Mouse (Mus musculus) intestine, postnatal 0 days (tissue): Measurements from ENCODE around the gene Gkn3. TPM values are rescaled to one million over a fixed set of nuclear protein-coding genes. Genes with fewer than 3 reads are reported as not detected.

Source experiments
- ATAC-seq: fragments of 200-750 bp; cut with Nextera tagmentation; 2 replicates; pipeline ENCODE4 v1.8.0; 2017; ENCODE audit warnings: mild to moderate bottlenecking, moderate TSS enrichment, moderate library complexity
- H3K27ac ChIP-seq: fragments of 300-500 bp; sonication (generic); 2 replicates; pipeline ENCODE4 v1.5.1; 2014; ENCODE audit warnings: mild to moderate bottlenecking, low read depth, low read length, moderate library complexity
- H3K27me3 ChIP-seq: fragments of 300-500 bp; sonication (generic); replicated peaks from 2 replicates; pipeline ENCODE4 v1.6.1; 2014; ENCODE audit warnings: low read length, mixed read lengths; ENCODE audit not compliant: control insufficient read depth, insufficient read depth
- H3K36me3 ChIP-seq: fragments of 300-500 bp; sonication (generic); 2 replicates; pipeline ENCODE4 v1.6.1; 2014; ENCODE audit warnings: mild to moderate bottlenecking, moderate library complexity; ENCODE audit not compliant: control insufficient read depth, insufficient read depth
- H3K4me1 ChIP-seq: fragments of 300-500 bp; sonication (generic); replicated peaks from 2 replicates; pipeline ENCODE4 v1.6.1; 2014; ENCODE audit warnings: antibody characterized with exemption, low read length, mixed read lengths; ENCODE audit not compliant: control insufficient read depth, insufficient read depth
- H3K4me2 ChIP-seq: fragments of 300-500 bp; sonication (generic); replicated peaks from 2 replicates; pipeline ENCODE4 v1.6.1; 2014; ENCODE audit warnings: low read depth, mild to moderate bottlenecking, moderate library complexity
- H3K4me3 ChIP-seq: fragments of 300-500 bp; sonication (generic); 2 replicates; pipeline ENCODE4 v1.5.1; 2014; ENCODE audit warnings: low read depth, low read length
- H3K9ac ChIP-seq: fragments of 300-500 bp; sonication (generic); 2 replicates; pipeline ENCODE4 v1.6.1; 2014; ENCODE audit warnings: mild to moderate bottlenecking, low read depth, low read length
- H3K9me3 ChIP-seq: fragments of 300-500 bp; sonication (generic); 2 replicates; pipeline ENCODE4 v1.6.1; 2016; ENCODE audit warnings: mixed run types; ENCODE audit not compliant: control insufficient read depth
- CTCF ChIP-seq: sonication (generic); IDR thresholded peaks from 2 replicates; pipeline ENCODE4 v1.5.1; 2016; ENCODE audit warnings: low read depth, mild to moderate bottlenecking, control low read depth, antibody characterized with exemption, moderate library complexity
- WGBS: fragments of 180-500 bp; shearing (Covaris S2); extraction: QIAGEN DNeasy Blood & Tissue Kit; methylation state at CpG from one replicate; pipeline ENCODE4 v1.1.7; 2014; 5-methylcytosine and 5-hydroxymethylcytosine counted together
- polyA plus RNA-seq: library from polyadenylated mRNA; unstranded; fragments of >200 nt; fragmentation: Nextera tagmentation; extraction: Ambion mirVana; gene quantifications from 2 replicates; pipeline ENCODE4 v1.2.1, GENCODE M21; 2015

Gkn3 gene
- polyA plus RNA-seq, 1 experiment from 2014 or later: 36.9 TPM

- no peaks in the 10 kb centered on the region for H3K9me3 ChIP-seq
- no peak overlapping the region for H3K9ac ChIP-seq
- WGBS: 83% methylated on average over 9 of the region's 9 CpGs
- no peak overlapping the region for H3K27ac ChIP-seq
- ATAC-seq: no peak
- H3K4me2 ChIP-seq: no peak overlapping the region
- no peaks in the 10 kb centered on the region; the same call in 1 of the 2 replicates for H3K4me1 ChIP-seq
- no peaks in the 10 kb centered on the region for H3K36me3 ChIP-seq
- H3K27me3 ChIP-seq: no peaks in the 10 kb centered on the region
- TF ChIP-seq CTCF: no peak
- no peak overlapping the region for H3K4me3 ChIP-seq
Observed at GRCm38 (mm10) chr6:87394783-87395182, 6.0 kb upstream of the Gkn3 start.

- peak; percentile 96 for ATAC-seq
- no peaks in the 10 kb centered on the region for H3K9me3 ChIP-seq
- no peak for TF ChIP-seq CTCF
Observed at GRCm38 (mm10) chr6:87393466-87394205, 4.9 kb upstream of the Gkn3 start.

GRCm38 (mm10) chr6:87389455-87389989, 787 bp upstream of the Gkn3 start:
- no peak overlapping the region for H3K27ac ChIP-seq
- no peaks in the 10 kb centered on the region for H3K36me3 ChIP-seq
- no peak overlapping the region for H3K9ac ChIP-seq
- TF ChIP-seq CTCF: no peak
- ATAC-seq: no peak
- H3K9me3 ChIP-seq: no peaks in the 10 kb centered on the region
- no peaks in the 10 kb centered on the region for H3K27me3 ChIP-seq
- WGBS: 17% methylated on average over 5 of the region's 5 CpGs
- no peaks in the 10 kb centered on the region; the same call in 1 of the 2 replicates for H3K4me1 ChIP-seq
- H3K4me2 ChIP-seq: no peak overlapping the region
- H3K4me3 ChIP-seq: no peak overlapping the region

More at GRCm38 (mm10) chr6:87393466-87394205, 4.9 kb upstream of the Gkn3 start:
- no peak overlapping the region for H3K4me3 ChIP-seq
- no peaks in the 10 kb centered on the region for H3K36me3 ChIP-seq
- H3K27ac ChIP-seq: no peak overlapping the region
- no peak overlapping the region for H3K9ac ChIP-seq
- no peaks in the 10 kb centered on the region for H3K27me3 ChIP-seq
- H3K4me1 ChIP-seq: no peaks in the 10 kb centered on the region; the same call in 1 of the 2 replicates
- WGBS: 36% methylated on average over 8 of the region's 8 CpGs
- 0 out of 2 replicates have a peak overlapping the region, but pooled peaks have one; percentile 27 for H3K4me2 ChIP-seq

GRCm38 (mm10) chr6:87386681-87387080, 2.1 kb downstream of the Gkn3 start:
- H3K9me3 ChIP-seq: no peaks in the 10 kb centered on the region
- H3K9ac ChIP-seq: no peak overlapping the region
- H3K4me2 ChIP-seq: no peak overlapping the region
- ATAC-seq: no peak
- TF ChIP-seq CTCF: no peak
- 82% methylated on average over 10 of the region's 10 CpGs for WGBS
- no peaks in the 10 kb centered on the region; the same call in 1 of the 2 replicates for H3K4me1 ChIP-seq
- no peak overlapping the region for H3K27ac ChIP-seq
- no peaks in the 10 kb centered on the region for H3K36me3 ChIP-seq
- peaks cover 5% of the 10 kb centered on the region; the same call in 1 of the 2 replicates for H3K27me3 ChIP-seq
- no peak overlapping the region for H3K4me3 ChIP-seq

- Histone ChIP-seq H3K36me3 (no peaks in the 10 kb centered on the region), H3K27me3 (peaks cover 5% of the 10 kb centered on the region; the same call in 1 of the 2 replicates), H3K4me3 (no peak overlapping the region), H3K4me1 (no peaks in the 10 kb centered on the region; the same call in 1 of the 2 replicates), H3K9me3 (no peaks in the 10 kb centered on the region), H3K4me2 (no peak overlapping the region), H3K27ac (no peak overlapping the region), H3K9ac (no peak overlapping the region)
- peak; percentile 93 for TF ChIP-seq CTCF
- 10% methylated on average over 7 of the region's 7 CpGs for WGBS
- ATAC-seq: no peak
Observed at GRCm38 (mm10) chr6:87386203-87386602, 2.5 kb downstream of the Gkn3 start.

GRCm38 (mm10) chr6:87384761-87385160, 4.0 kb downstream of the Gkn3 start:
- 54% methylated on average over 6 of the region's 6 CpGs for WGBS
- H3K27ac ChIP-seq: no peak overlapping the region
- no peaks in the 10 kb centered on the region for H3K36me3 ChIP-seq
- peaks cover 10% of the 10 kb centered on the region; the same call in 1 of the 2 replicates for H3K27me3 ChIP-seq
- H3K9me3 ChIP-seq: no peaks in the 10 kb centered on the region
- H3K4me2 ChIP-seq: peak overlapping the region; percentile 56
- no peak overlapping the region for H3K9ac ChIP-seq
- H3K4me1 ChIP-seq: no peaks in the 10 kb centered on the region; the same call in 1 of the 2 replicates
- TF ChIP-seq CTCF: no peak
- 0 out of 2 replicates have a peak overlapping the region, but pooled peaks have one; percentile 17 for H3K4me3 ChIP-seq
- ATAC-seq: no peak
